Mouse (Mus musculus) macrophage (primary cell): ENCODE results near the gene Nacad. TPM values are rescaled to one million over a fixed set of nuclear protein-coding genes. Genes with fewer than 3 reads are reported as not detected.

Source experiments
- H3K27ac ChIP-seq: fragments of 350-480 bp; formaldehyde crosslinking; 2 replicates; pipeline ENCODE4 v1.9.0; 2021
- H3K36me3 ChIP-seq: fragments of 350-480 bp; formaldehyde crosslinking; 2 replicates; pipeline ENCODE4 v1.9.0; 2021; ENCODE audit errors: inconsistent target
- H3K4me3 ChIP-seq: fragments of 350-480 bp; formaldehyde crosslinking; 2 replicates; pipeline ENCODE4 v1.9.0; 2021; ENCODE audit errors: inconsistent target
- H3K79me2 ChIP-seq: fragments of 350-480 bp; formaldehyde crosslinking; 2 replicates; pipeline ENCODE4 v1.9.0; 2021; ENCODE audit errors: inconsistent target
- WGBS: methylation state at CpG from one replicate; pipeline ENCODE4 v1.1.7; 2026; ENCODE audit warnings: inconsistent platforms; ENCODE audit not compliant: missing documents; 5-methylcytosine and 5-hydroxymethylcytosine counted together
- polyA plus RNA-seq: library from polyadenylated mRNA; stranded (reverse); fragments of 250-400 nt; gene quantifications from 3 replicates; pipeline ENCODE4 v1.2.4, GENCODE M21; 2018; ENCODE audit warnings: inconsistent platforms

Gene Nacad
- polyA plus RNA-seq, 1 experiment from 2014 or later, result not detected

- peak overlapping the region; percentile 92 for H3K27ac ChIP-seq
- peak overlapping the region; percentile 91 for H3K4me3 ChIP-seq
- H3K79me2 ChIP-seq, result peaks cover 58% of the 10 kb centered on the region
- peaks cover 40% of the 10 kb centered on the region for H3K36me3 ChIP-seq
- WGBS, result 57% methylated on average over 14 of the region's 14 CpGs
Measured at GRCm38 (mm10) chr11:6624619-6625382, 18.9 kb upstream of the Nacad start.

GRCm38 (mm10) chr11:6623704-6624103 is 17.9 kb upstream of the Nacad start:
- Histone ChIP-seq H3K79me2 (peaks cover 58% of the 10 kb centered on the region), H3K36me3 (peaks cover 51% of the 10 kb centered on the region), H3K4me3 (no peak overlapping the region; the same call in 1 of the 2 replicates), H3K27ac (no peak overlapping the region)
- 33% methylated on average over 10 of the region's 10 CpGs for WGBS

GRCm38 (mm10) chr11:6615250-6616205 is 9.7 kb upstream of the Nacad start:
- 42% methylated on average over 12 of the region's 12 CpGs for WGBS
- Histone ChIP-seq H3K36me3 (peaks cover 60% of the 10 kb centered on the region), H3K79me2 (peaks cover under 1% of the 10 kb centered on the region; the same call in 1 of the 2 replicates), H3K27ac (no peak overlapping the region), H3K4me3 (no peak overlapping the region)

- WGBS, result 34% methylated on average over 13 of the region's 13 CpGs
- Histone ChIP-seq H3K36me3 (no peaks in the 10 kb centered on the region), H3K4me3 (no peak overlapping the region), H3K27ac (no peak overlapping the region), H3K79me2 (no peaks in the 10 kb centered on the region)
Measured at GRCm38 (mm10) chr11:6605021-6605481, 802 bp downstream of the Nacad start.

- H3K27ac ChIP-seq, result no peak overlapping the region
Measured at GRCm38 (mm10) chr11:6604604-6604936, 1.3 kb downstream of the Nacad start.

GRCm38 (mm10) chr11:6603887-6604603 is 1.8 kb downstream of the Nacad start:
- 23% methylated on average over 12 of the region's 12 CpGs for WGBS
- Histone ChIP-seq H3K79me2 (no peaks in the 10 kb centered on the region), H3K4me3 (no peak overlapping the region), H3K27ac (no peak overlapping the region), H3K36me3 (no peaks in the 10 kb centered on the region)

More at GRCm38 (mm10) chr11:6604604-6604936, 1.3 kb downstream of the Nacad start:
- Histone ChIP-seq H3K36me3 (no peaks in the 10 kb centered on the region), H3K4me3 (no peak overlapping the region), H3K79me2 (no peaks in the 10 kb centered on the region)

- 75% methylated on average over 9 of the region's 9 CpGs for WGBS
- H3K36me3 ChIP-seq, result 0 out of 2 replicates have a peak, but pooled peaks cover 4% of the 10 kb centered on the region
Measured at GRCm38 (mm10) chr11:6603224-6603623, 2.6 kb downstream of the Nacad start.

GRCm38 (mm10) chr11:6602662-6603061 is 3.2 kb downstream of the Nacad start:
- Histone ChIP-seq H3K79me2 (no peaks in the 10 kb centered on the region), H3K4me3 (no peak overlapping the region), H3K36me3 (peaks cover 9% of the 10 kb centered on the region; the same call in 1 of the 2 replicates), H3K27ac (no peak overlapping the region)
- 74% methylated on average over 5 of the region's 9 CpGs for WGBS

More at GRCm38 (mm10) chr11:6603224-6603623, 2.6 kb downstream of the Nacad start:
- Histone ChIP-seq H3K79me2 (no peaks in the 10 kb centered on the region), H3K4me3 (no peak overlapping the region), H3K27ac (no peak overlapping the region)

GRCm38 (mm10) chr11:6601649-6602480 is 4.0 kb downstream of the Nacad start:
- WGBS, result 69% methylated on average over 18 of the region's 20 CpGs
- Histone ChIP-seq H3K27ac (no peak overlapping the region), H3K79me2 (no peaks in the 10 kb centered on the region), H3K4me3 (no peak overlapping the region), H3K36me3 (peaks cover 17% of the 10 kb centered on the region; the same call in 1 of the 2 replicates)

GRCm38 (mm10) chr11:6600284-6600944 is 5.4 kb downstream of the Nacad start:
- no peak overlapping the region for H3K4me3 ChIP-seq
- H3K36me3 ChIP-seq, result peaks cover 32% of the 10 kb centered on the region
- H3K27ac ChIP-seq, result no peak overlapping the region
- WGBS, result 78% methylated on average over 8 of the region's 8 CpGs
- H3K79me2 ChIP-seq, result no peaks in the 10 kb centered on the region

- WGBS, result 87% methylated on average over 6 of the region's 6 CpGs
Measured at GRCm38 (mm10) chr11:6599831-6600230, 6.0 kb downstream of the Nacad start.

GRCm38 (mm10) chr11:6599011-6599681 is 6.7 kb downstream of the Nacad start:
- Histone ChIP-seq H3K36me3 (peaks cover 44% of the 10 kb centered on the region), H3K27ac (no peak overlapping the region), H3K79me2 (no peaks in the 10 kb centered on the region), H3K4me3 (no peak overlapping the region)
- 81% methylated on average over 27 of the region's 27 CpGs for WGBS

More at GRCm38 (mm10) chr11:6599831-6600230, 6.0 kb downstream of the Nacad start:
- H3K79me2 ChIP-seq, result no peaks in the 10 kb centered on the region
- H3K4me3 ChIP-seq, result no peak overlapping the region
- H3K36me3 ChIP-seq, result peaks cover 38% of the 10 kb centered on the region
- no peak overlapping the region for H3K27ac ChIP-seq
